Mouse (Mus musculus) CH12.LX (cell line): ENCODE results near the gene Rnase4. TPM values are rescaled to one million over a fixed set of nuclear protein-coding genes. Genes with fewer than 3 reads are reported as not detected.

Experiments
- DNase-seq: peaks from one replicate; pipeline ENCODE4 v3.0.0-alpha.2; 2013; ENCODE audit errors: extremely low read depth
- H3K27ac ChIP-seq: 2 replicates; pipeline ENCODE4 v1.5.1; 2012; ENCODE audit warnings: low read depth, mild to moderate bottlenecking, control low read depth, moderate library complexity; ENCODE audit not compliant: insufficient read depth
- H3K27me3 ChIP-seq: replicated peaks from 2 replicates; pipeline ENCODE3; 2012; ENCODE audit warnings: inconsistent platforms
- H3K36me3 ChIP-seq, 2 experiments: replicated peaks in 1 of 2; 2 replicates each; pipeline versions ENCODE3 to v1.6.1; 2012; ENCODE audit warnings: inconsistent platforms in 1 of 2, low read length in 1 of 2, mild to moderate bottlenecking in 1 of 2, mixed read lengths in 1 of 2, moderate library complexity in 1 of 2; ENCODE audit not compliant: control insufficient read depth in 1 of 2, insufficient read depth in 1 of 2
- H3K4me1 ChIP-seq, 2 experiments: 2 replicates each; pipeline ENCODE4 v1.6.1; 2012; ENCODE audit warnings: inconsistent platforms in 1 of 2, moderate library complexity in 1 of 2; ENCODE audit not compliant: insufficient read depth in 2 of 2, control insufficient read depth in 1 of 2
- H3K4me2 ChIP-seq: 2 replicates; pipeline ENCODE4 v1.6.1; 2012; ENCODE audit warnings: low read depth, mild to moderate bottlenecking, control low read depth; ENCODE audit not compliant: poor library complexity, insufficient read depth, severe bottlenecking
- H3K4me3 ChIP-seq, 3 experiments: fragments of 150-350 bp in 1 of 3; sonication (generic) in 1 of 3; replicated peaks in 1 of 3; 2 replicates each; pipeline versions ENCODE3 to v1.5.1; 2011 to 2012; ENCODE audit warnings: low read depth in 2 of 3, low read length in 2 of 3, mild to moderate bottlenecking in 2 of 3, moderate library complexity in 2 of 3, control low read depth in 1 of 3, improper control_type of control experiment in 1 of 3, inconsistent platforms in 1 of 3, mixed read lengths in 1 of 3; ENCODE audit not compliant: poor library complexity in 1 of 3
- H3K79me2 ChIP-seq: replicated peaks from 2 replicates; pipeline ENCODE4 v1.6.1; 2012; ENCODE audit warnings: mild to moderate bottlenecking, moderate library complexity; ENCODE audit not compliant: control insufficient read depth, poor library complexity, insufficient read depth, severe bottlenecking; ENCODE audit errors: extremely low read depth
- H3K9ac ChIP-seq: 2 replicates; pipeline ENCODE4 v1.6.1; 2012; ENCODE audit warnings: low read depth, mild to moderate bottlenecking, control low read depth, moderate library complexity; ENCODE audit not compliant: insufficient read depth
- H3K9me3 ChIP-seq: replicated peaks from 2 replicates; pipeline ENCODE3; 2012; ENCODE audit warnings: low read length, inconsistent platforms, mixed read lengths
- BHLHE40 ChIP-seq: IDR thresholded peaks from 2 replicates; pipeline ENCODE4 v1.6.1; 2011; ENCODE audit warnings: mild to moderate bottlenecking, low read depth, low read length, improper control_type of control experiment
- CTCF ChIP-seq, 2 experiments: IDR thresholded peaks in 1 of 2; conservative IDR thresholded peaks in 1 of 2; 2 replicates each; pipeline ENCODE4 v1.5.1; 2011 to 2012; ENCODE audit warnings: low read depth in 2 of 2, low read length in 2 of 2, improper control_type of control experiment in 1 of 2, inconsistent platforms in 1 of 2, mild to moderate bottlenecking in 1 of 2, moderate library complexity in 1 of 2
- E2F4 ChIP-seq: IDR thresholded peaks from 2 replicates; pipeline ENCODE4 v1.6.1; 2011; ENCODE audit warnings: low read depth, low read length, improper control_type of control experiment; ENCODE audit not compliant: insufficient replicate concordance
- ETS1 ChIP-seq: conservative IDR thresholded peaks from 2 replicates; pipeline ENCODE4 v1.6.1; 2012; ENCODE audit warnings: low read depth, mild to moderate bottlenecking, inconsistent platforms, low read length, improper control_type of control experiment, moderate library complexity
- HCFC1 ChIP-seq: IDR thresholded peaks from 2 replicates; pipeline ENCODE4 v1.6.1; 2012; ENCODE audit warnings: low read depth, mild to moderate bottlenecking, inconsistent platforms, low read length, improper control_type of control experiment
- JUN ChIP-seq: IDR thresholded peaks from 2 replicates; pipeline ENCODE4 v1.6.1; 2011; ENCODE audit warnings: low read depth, mild to moderate bottlenecking, low read length, improper control_type of control experiment, moderate library complexity; ENCODE audit not compliant: insufficient read depth
- JUND ChIP-seq: conservative IDR thresholded peaks from 2 replicates; pipeline ENCODE4 v1.6.1; 2011; ENCODE audit warnings: low read depth, low read length, improper control_type of control experiment
- MAX ChIP-seq: IDR thresholded peaks from 2 replicates; pipeline ENCODE4 v1.6.1; 2011; ENCODE audit warnings: low read length, improper control_type of control experiment
- MAZ ChIP-seq: IDR thresholded peaks from 2 replicates; pipeline ENCODE4 v1.6.1; 2012; ENCODE audit warnings: low read depth, mild to moderate bottlenecking, inconsistent platforms, low read length, improper control_type of control experiment, moderate library complexity
- MXI1 ChIP-seq: IDR thresholded peaks from 2 replicates; pipeline ENCODE4 v1.6.1; 2011; ENCODE audit warnings: mild to moderate bottlenecking, low read depth, low read length, improper control_type of control experiment
- MYC ChIP-seq: IDR thresholded peaks from 2 replicates; pipeline ENCODE4 v1.6.1; 2011; ENCODE audit warnings: low read depth, mild to moderate bottlenecking, improper control_type of control experiment, low read length
- NELFE ChIP-seq: IDR thresholded peaks from 2 replicates; pipeline ENCODE4 v1.6.1; 2011; ENCODE audit warnings: low read depth, low read length, improper control_type of control experiment
- PAX5 ChIP-seq: IDR thresholded peaks from 2 replicates; pipeline ENCODE4 v1.6.1; 2012; ENCODE audit warnings: low read length, inconsistent platforms, mixed read lengths
- RAD21 ChIP-seq: IDR thresholded peaks from 2 replicates; pipeline ENCODE4 v1.6.1; 2011; ENCODE audit warnings: low read depth, mild to moderate bottlenecking, low read length, improper control_type of control experiment, moderate library complexity
- RCOR1 ChIP-seq: conservative IDR thresholded peaks from 2 replicates; pipeline ENCODE4 v1.6.1; 2012; ENCODE audit warnings: low read depth, mild to moderate bottlenecking, inconsistent platforms, low read length, improper control_type of control experiment
- TCF12 ChIP-seq: IDR thresholded peaks from 2 replicates; pipeline ENCODE4 v1.6.1; 2014; ENCODE audit warnings: low read depth, mild to moderate bottlenecking, inconsistent platforms, low read length, improper control_type of control experiment
- UBTF ChIP-seq: IDR thresholded peaks from 2 replicates; pipeline ENCODE4 v1.6.1; 2012; ENCODE audit warnings: low read depth, mild to moderate bottlenecking, inconsistent platforms, low read length, improper control_type of control experiment, moderate library complexity
- USF2 ChIP-seq: conservative IDR thresholded peaks from 2 replicates; pipeline ENCODE4 v1.6.1; 2011; ENCODE audit warnings: low read depth, low read length, improper control_type of control experiment
- ZC3H11A ChIP-seq: IDR thresholded peaks from 2 replicates; pipeline ENCODE4 v1.6.1; 2012; ENCODE audit warnings: low read depth, mild to moderate bottlenecking, inconsistent platforms, low read length, improper control_type of control experiment
- ZNF384 ChIP-seq: IDR thresholded peaks from 2 replicates; pipeline ENCODE4 v1.6.1; 2012; ENCODE audit warnings: low read depth, low read length, improper control_type of control experiment, inconsistent platforms
- dilution Hi-C: fragments of 300-500 bp; cut with MboI; formaldehyde crosslinking; loops from 2 replicates; pipeline ENCODE4 v1.14.3; 2020; ENCODE audit warnings: low sequenced_read_pairs; ENCODE audit not compliant: extremely low pct_unique_long_range_greater_than_20kb, extremely low pct_ligation_motif_present
- in situ Hi-C: fragments of 300-500 bp; cut with MboI; formaldehyde crosslinking; loops from 3 replicates; pipeline ENCODE4 v1.14.3; 2019; ENCODE audit warnings: low sequenced_read_pairs, low pct_ligation_motif_present, low pct_unique_long_range_greater_than_20kb, mixed read lengths
- polyA plus RNA-seq: library from polyadenylated mRNA; unstranded; fragments of >175 nt; gene quantifications from 2 replicates; pipeline ENCODE4 v1.2.1, GENCODE M21; 2012; ENCODE audit warnings: low read depth; ENCODE audit not compliant: insufficient read length
- total RNA-seq, 2 experiments: library from RNA; depleted of rRNA; stranded (reverse); fragments of 300-350 nt in 1 of 2; fragments of >200 nt in 1 of 2; gene quantifications; 2 replicates each; pipeline ENCODE4 v1.2.3; 2012 to 2014

The Rnase4 gene
- total RNA-seq (2012; rRNA removed) (0.92 and 1.9 TPM in 2 replicates), total RNA-seq (2014; rRNA removed) (1.8 and 2.5 TPM in 2 replicates), polyA plus RNA-seq (1.1 and 1.6 TPM in 2 replicates)

GRCm38 (mm10) chr14:51090921-51091900, at the start of gene Rnase4, which contains the start of gene Ang:
Gene Rnase4 (plus strand): TSS chr14:51091077.
Gene Ang (plus strand): TSS chr14:51091150.
- peak within 1 kb of the TSS; percentile 67 for H3K4me2 ChIP-seq
- H3K4me3 ChIP-seq, result peak within 1 kb of the TSS; percentile 66 to 94 (median 90)
- peaks cover 3 to 35% of the 10 kb centered on the region in 2 experiments; a peak in 3 of 4 replicates for H3K4me1 ChIP-seq
- H3K27me3 ChIP-seq, result no peaks in the 10 kb centered on the region
- H3K9ac ChIP-seq, result peak within 1 kb of the TSS; percentile 77
- H3K27ac ChIP-seq, result peak within 1 kb of the TSS; percentile 88
- no peaks in the 10 kb centered on the region for H3K79me2 ChIP-seq
- dilution Hi-C loops, result no loop called here
- no peaks in the 10 kb centered on the region for H3K9me3 ChIP-seq
- in situ Hi-C loops, result loop anchor here (10.0 kb wide), 1 partner anchor 66 kb away; no protein-coding TSS in a partner anchor
- H3K36me3 ChIP-seq, result no peaks in the 10 kb centered on the region
- TF ChIP-seq ZC3H11A (no peak), ZNF384 (no peak), RAD21 (no peak), RCOR1 (no peak), MXI1 (0 out of 2 replicates have a peak, but pooled peaks have one; percentile 30)
- TF ChIP-seq, all 38 proteins: peak for 1
- peak; percentile 24 for DNase-seq

GRCm38 (mm10) chr14:51041769-51042168, 49.1 kb upstream of the Rnase4 start, which contains the start of gene Rnase9:
Gene Rnase9 (minus strand): TSS chr14:51041869.
- H3K27me3 ChIP-seq, result no peaks in the 10 kb centered on the region
- H3K9me3 ChIP-seq, result no peaks in the 10 kb centered on the region
- H3K79me2 ChIP-seq, result no peaks in the 10 kb centered on the region
- in situ Hi-C loops (no loop called here), dilution Hi-C loops (no loop called here)
- no peak within 1 kb of the TSS for H3K4me3 ChIP-seq
- peaks cover 0 to 7% of the 10 kb centered on the region in 2 experiments; a peak in 2 of 4 replicates for H3K4me1 ChIP-seq
- no peak for TF ChIP-seq JUN
- TF ChIP-seq UBTF, result no peak
- no peak for TF ChIP-seq ZNF384
- TF ChIP-seq BHLHE40, result no peak
- 0 out of 4 replicates have a peak, but pooled peaks of 1 of the 2 experiments have one; percentile 6 for TF ChIP-seq CTCF (conservative IDR thresholded peaks at IDR 0.05 in 1 of 2, IDR thresholded peaks at IDR 0.05 in 1 of 2; ENCODE audit: low read depth in 2 of 2, low read length in 2 of 2)
- TF ChIP-seq, all 38 proteins: peak for 1
- no peak for DNase-seq
- Histone ChIP-seq H3K9ac (no peak within 1 kb of the TSS), H3K27ac (no peak within 1 kb of the TSS), H3K4me2 (no peak within 1 kb of the TSS), H3K36me3 (no peaks in the 10 kb centered on the region)

GRCm38 (mm10) chr14:51047846-51048245, 43.0 kb upstream of the Rnase4 start:
- Histone ChIP-seq H3K4me3 (no peak overlapping the region), H3K9me3 (no peaks in the 10 kb centered on the region), H3K4me1 (peaks cover 7 to 24% of the 10 kb centered on the region in 2 experiments), H3K9ac (no peak overlapping the region), H3K27ac (no peak overlapping the region), H3K4me2 (no peak overlapping the region), H3K79me2 (no peaks in the 10 kb centered on the region), H3K36me3 (no peaks in the 10 kb centered on the region), H3K27me3 (no peaks in the 10 kb centered on the region)
- in situ Hi-C loops, result no loop called here
- no peak for DNase-seq
- dilution Hi-C loops, result no loop called here
- no peak for TF ChIP-seq ZC3H11A
- TF ChIP-seq NELFE, result no peak
- no peak for TF ChIP-seq MYC
- TF ChIP-seq JUND, result no peak
- no peak for TF ChIP-seq USF2
- no peak for TF ChIP-seq JUN
- no peak for TF ChIP-seq ZNF384
- no peak for TF ChIP-seq MAZ
- no peak for TF ChIP-seq E2F4
- TF ChIP-seq BHLHE40, result no peak
- TF ChIP-seq MAX, result no peak
- TF ChIP-seq ETS1, result no peak
- no peak for TF ChIP-seq TCF12
- no peak for TF ChIP-seq PAX5
- TF ChIP-seq HCFC1, result no peak
